Mouse (Mus musculus) C2C12 (cell line): Measurements from ENCODE around the gene Nxn. TPM values are rescaled to one million over a fixed set of nuclear protein-coding genes. Genes with fewer than 3 reads are reported as not detected.
A peak's percentile ranks its signal among the peaks of the same experiment; 100 is the strongest.

Experiments used
- H3K27me3 ChIP-seq: one replicate; pipeline ENCODE4 v1.6.1; 2011; ENCODE audit not compliant: control insufficient read depth, insufficient read depth, insufficient read length
- H3K36me3 ChIP-seq: one replicate; pipeline ENCODE4 v1.6.1; 2011; ENCODE audit not compliant: control insufficient read depth, insufficient read depth
- H3K4me3 ChIP-seq: one replicate; pipeline ENCODE4 v1.5.1; 2011; ENCODE audit warnings: mild to moderate bottlenecking, control low read depth; ENCODE audit not compliant: poor library complexity, insufficient read depth, severe bottlenecking
- H3K79me2 ChIP-seq: one replicate; pipeline ENCODE4 v1.6.1; 2011; ENCODE audit not compliant: control insufficient read depth, insufficient read depth
- H3K79me3 ChIP-seq: one replicate; pipeline ENCODE4 v1.6.1; 2011; ENCODE audit warnings: low read depth, control low read depth
- H3ac ChIP-seq: one replicate; pipeline ENCODE3; 2011; ENCODE audit warnings: low read depth; ENCODE audit not compliant: control insufficient read depth, insufficient read length
- CEBPB ChIP-seq: IDR thresholded peaks from one replicate; pipeline ENCODE4 v1.6.1; 2011; ENCODE audit warnings: low read depth, mild to moderate bottlenecking, control low read depth, moderate library complexity
- CTCF ChIP-seq: IDR thresholded peaks from one replicate; pipeline ENCODE4 v1.5.1; 2011; ENCODE audit not compliant: control insufficient read depth, insufficient read depth, insufficient read length
- FOSL1 ChIP-seq: IDR thresholded peaks from one replicate; pipeline ENCODE4 v1.8.0; 2011; ENCODE audit warnings: mild to moderate bottlenecking, low read length; ENCODE audit not compliant: poor library complexity, insufficient read depth, severe bottlenecking
- MAX ChIP-seq: IDR thresholded peaks from one replicate; pipeline ENCODE4 v1.6.1; 2011; ENCODE audit warnings: mild to moderate bottlenecking, control low read depth
- MYOD1 ChIP-seq: IDR thresholded peaks from one replicate; pipeline ENCODE4 v1.6.1; 2011; ENCODE audit warnings: low read depth; ENCODE audit not compliant: control insufficient read depth, insufficient read length
- MYOG ChIP-seq: IDR thresholded peaks from one replicate; pipeline ENCODE4 v1.6.1; 2011; ENCODE audit not compliant: control insufficient read depth, insufficient read length; ENCODE audit errors: extremely low read depth
- USF1 ChIP-seq: IDR thresholded peaks from one replicate; pipeline ENCODE4 v1.6.1; 2011; ENCODE audit warnings: low read depth, mild to moderate bottlenecking, control low read depth, moderate library complexity
- polyA plus RNA-seq: library from polyadenylated mRNA; unstranded; fragments of >200 nt; fragmentation: generic; extraction: Trizol; gene quantifications from one replicate; pipeline ENCODE4 v1.2.1, GENCODE M21; 2012; ENCODE audit warnings: missing spikeins

The Nxn gene
- polyA plus RNA-seq, 1 experiment = 85.5 TPM

GRCm38 (mm10) chr11:76262611-76263351 lies 136.2 kb downstream of the Nxn start:
- TF ChIP-seq CEBPB (no peak), MYOD1 (no peak), CTCF (no peak), USF1 (no peak), FOSL1 (no peak), MAX (no peak)

DNA sequence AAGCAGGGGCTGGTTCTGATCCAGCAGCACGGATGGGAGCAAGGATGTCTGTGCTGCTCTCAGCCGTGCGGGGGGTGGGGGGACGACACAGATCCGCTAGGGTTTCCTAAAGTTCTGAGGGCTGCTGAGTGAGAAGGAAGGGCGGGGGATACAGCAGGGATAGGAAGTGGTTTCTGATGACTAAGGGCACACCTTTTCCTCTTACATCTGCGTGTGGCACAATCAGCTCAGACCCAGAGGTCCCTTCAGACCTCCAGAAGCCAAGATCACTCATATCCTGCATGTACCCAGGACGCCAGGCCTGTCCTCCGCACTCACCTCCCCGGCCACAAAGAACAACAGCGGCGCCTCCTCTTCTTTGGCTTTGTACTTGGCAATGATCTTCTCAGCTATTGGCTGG lies 137.7 kb downstream of the Nxn start:
- no peak overlapping the region for H3K4me3 ChIP-seq
- no peak overlapping the region for H3ac ChIP-seq
- H3K36me3 ChIP-seq = peaks cover 16% of the 10 kb centered on the region
- H3K79me2 ChIP-seq = no peaks in the 10 kb centered on the region
- no peaks in the 10 kb centered on the region for H3K27me3 ChIP-seq
- H3K79me3 ChIP-seq = no peaks in the 10 kb centered on the region
- TF ChIP-seq FOSL1 (no peak), CEBPB (peak; percentile 26), MYOD1 (no peak), MAX (peak; percentile 15)

More at GRCm38 (mm10) chr11:76262611-76263351, 136.2 kb downstream of the Nxn start:
- H3K79me3 ChIP-seq = no peaks in the 10 kb centered on the region
- no peak overlapping the region for H3ac ChIP-seq
- no peaks in the 10 kb centered on the region for H3K79me2 ChIP-seq
- H3K36me3 ChIP-seq = peaks cover 16% of the 10 kb centered on the region
- no peak overlapping the region for H3K4me3 ChIP-seq
- H3K27me3 ChIP-seq = no peaks in the 10 kb centered on the region

DNA sequence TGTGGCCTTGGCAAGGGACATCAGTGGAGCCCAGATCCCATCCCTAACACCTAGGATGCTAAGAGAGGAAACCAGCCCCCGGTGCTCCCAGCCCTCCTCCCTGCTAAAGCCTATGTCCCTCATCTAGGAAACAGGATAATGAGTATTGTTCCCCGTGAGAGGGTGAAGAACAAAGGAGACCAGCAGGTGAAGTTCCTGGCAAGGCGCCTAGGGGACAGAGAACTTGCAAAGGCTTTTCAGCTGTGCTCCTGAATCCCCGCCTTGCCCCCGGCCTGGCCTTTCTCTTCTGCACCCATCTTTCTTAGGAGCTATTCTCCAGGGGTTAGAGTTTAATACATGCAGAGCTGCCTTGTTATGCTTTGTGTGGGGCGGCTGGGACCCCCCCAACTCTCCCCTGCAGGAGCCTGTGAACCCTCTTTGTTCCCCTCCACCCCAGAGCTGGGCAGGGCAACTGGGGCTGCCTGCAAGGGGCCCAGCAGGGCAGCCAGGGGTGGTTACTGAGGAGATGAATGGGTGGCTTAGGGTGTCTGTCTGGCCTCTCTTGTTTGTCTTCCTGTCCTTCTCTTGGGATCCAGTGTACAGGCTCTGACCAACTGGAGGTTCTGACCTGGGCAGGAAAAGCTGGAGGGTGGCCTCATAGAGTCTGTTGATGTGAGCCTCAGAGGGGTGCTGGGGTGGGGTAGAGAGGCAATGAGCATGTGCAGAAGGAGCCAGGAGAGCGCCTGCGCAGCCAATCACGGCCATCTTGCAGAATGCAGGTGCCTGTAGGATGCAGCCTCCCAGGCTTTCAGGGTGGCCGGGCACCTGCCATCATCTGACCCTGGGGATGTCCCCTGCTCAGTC lies 138.5 kb downstream of the Nxn start:
- Histone ChIP-seq H3K4me3 (no peak overlapping the region), H3ac (no peak overlapping the region), H3K27me3 (no peaks in the 10 kb centered on the region), H3K36me3 (peaks cover 16% of the 10 kb centered on the region), H3K79me3 (no peaks in the 10 kb centered on the region), H3K79me2 (no peaks in the 10 kb centered on the region)
- TF ChIP-seq MYOD1 (no peak), CEBPB (no peak), MYOG (no peak), FOSL1 (no peak), MAX (no peak), CTCF (no peak), USF1 (no peak)

DNA sequence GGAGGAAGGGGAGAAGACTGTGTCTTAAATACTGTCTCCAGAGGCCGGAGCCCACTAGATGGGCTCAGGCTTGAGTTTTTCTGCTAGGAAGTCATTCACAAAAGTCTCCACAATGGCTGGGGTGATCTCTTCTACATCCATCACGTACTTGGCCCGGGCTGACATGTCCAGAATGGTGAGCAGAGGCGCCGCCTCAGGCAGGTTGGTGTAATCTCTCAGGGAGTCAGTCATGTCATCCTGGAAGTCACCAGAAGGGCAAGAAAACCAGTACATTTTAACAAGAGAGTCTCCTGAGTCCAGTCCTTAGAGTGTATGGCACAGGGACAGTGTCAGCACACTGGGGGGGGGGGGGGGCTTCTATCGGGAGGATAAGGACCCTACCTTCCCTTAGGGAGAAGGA lies 140.4 kb downstream of the Nxn start:
- TF ChIP-seq USF1 = no peak
- TF ChIP-seq MYOD1 = no peak
- no peak for TF ChIP-seq MAX
- no peak for TF ChIP-seq MYOG
- no peak for TF ChIP-seq CEBPB
- TF ChIP-seq CTCF = no peak
- TF ChIP-seq FOSL1 = no peak
- Histone ChIP-seq H3K79me2 (no peaks in the 10 kb centered on the region), H3K4me3 (no peak overlapping the region), H3K79me3 (no peaks in the 10 kb centered on the region), H3ac (no peak overlapping the region), H3K27me3 (no peaks in the 10 kb centered on the region), H3K36me3 (peaks cover 13% of the 10 kb centered on the region)

DNA sequence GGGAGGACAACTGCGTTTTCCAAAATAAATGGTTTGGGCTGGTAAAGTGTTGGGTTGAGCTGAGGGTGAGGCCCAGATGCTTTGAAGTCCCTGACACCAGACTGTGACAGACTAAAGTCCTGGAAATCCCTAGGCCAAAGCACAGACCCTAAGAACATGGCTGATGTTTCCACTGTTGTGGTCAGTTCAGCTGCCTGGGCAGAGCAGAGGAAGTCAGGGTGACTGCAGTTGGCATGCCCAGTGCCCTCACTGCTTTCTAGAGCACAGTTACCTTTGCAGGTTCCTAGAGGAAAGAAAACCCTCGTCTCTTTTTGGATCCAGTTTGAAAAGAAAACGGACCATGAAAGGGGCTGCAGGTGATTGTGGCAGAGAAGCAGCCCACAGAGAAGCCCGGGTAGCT lies 141.6 kb downstream of the Nxn start:
- no peak overlapping the region for H3ac ChIP-seq
- TF ChIP-seq FOSL1 (no peak), CTCF (no peak), MYOG (no peak), MYOD1 (no peak), USF1 (no peak), MAX (no peak), CEBPB (no peak)
- H3K79me2 ChIP-seq = no peaks in the 10 kb centered on the region
- no peak overlapping the region for H3K4me3 ChIP-seq
- peaks cover 13% of the 10 kb centered on the region for H3K36me3 ChIP-seq
- no peaks in the 10 kb centered on the region for H3K27me3 ChIP-seq
- H3K79me3 ChIP-seq = no peaks in the 10 kb centered on the region
